Mouse (Mus musculus) urinary bladder, adult 2 months (tissue): ENCODE results near the gene Prc1. TPM values are rescaled to one million over a fixed set of nuclear protein-coding genes. Genes with fewer than 3 reads are reported as not detected.

ENCODE experiments used
- polyA plus RNA-seq: library from polyadenylated mRNA; depleted of rRNA; stranded (reverse); fragments of >200 nt; gene quantifications from 2 replicates; pipeline ENCODE4 v1.2.3, GENCODE M21; 2012; rRNA removed

Prc1 gene
- polyA plus RNA-seq, 1 experiment: 5.7 TPM

Other genes with a start within 250 kb of the Prc1 start
- 86.8 and 101 TPM in 2 replicates for gene Idh2, start 179.1 kb upstream of the Prc1 start, polyA plus RNA-seq
- 15.8 and 27.2 TPM in 2 replicates for gene Sema4b, start 107.6 kb upstream of the Prc1 start, polyA plus RNA-seq
- gene Cib1, start 61.6 kb upstream of the Prc1 start, polyA plus RNA-seq: 66.1 and 85.6 TPM in 2 replicates
- gene Gdpgp1, start 61.6 kb upstream of the Prc1 start, polyA plus RNA-seq: 2.2 and 2.6 TPM in 2 replicates
- gene Ttll13, start 48.1 kb upstream of the Prc1 start, polyA plus RNA-seq: 1.2 and 1.7 TPM in 2 replicates
- gene Ngrn, start 33.2 kb upstream of the Prc1 start, polyA plus RNA-seq: 41.7 and 54.9 TPM in 2 replicates
- 20.3 and 20.7 TPM in 2 replicates for gene Vps33b, start 24.8 kb upstream of the Prc1 start, polyA plus RNA-seq
- gene Rccd1, start 30.0 kb downstream of the Prc1 start, polyA plus RNA-seq: 21.5 and 26.5 TPM in 2 replicates
- gene Unc45a, start 46.6 kb downstream of the Prc1 start, polyA plus RNA-seq: 92.8 and 117 TPM in 2 replicates
- gene Hddc3, start 48.7 kb downstream of the Prc1 start, polyA plus RNA-seq: 33.3 and 40.9 TPM in 2 replicates
- 37.1 and 49.6 TPM in 2 replicates for gene Man2a2, start 76.9 kb downstream of the Prc1 start, polyA plus RNA-seq
- 22.6 and 24.0 TPM in 2 replicates for gene Fes, start 93.5 kb downstream of the Prc1 start, polyA plus RNA-seq
- gene Furin, start 111.0 kb downstream of the Prc1 start, polyA plus RNA-seq: 25.3 and 40.7 TPM in 2 replicates
- gene Blm, start 240.7 kb downstream of the Prc1 start, polyA plus RNA-seq: 2.3 and 2.7 TPM in 2 replicates